Mouse (Mus musculus): ENCODE measurements around the gene Scn2b. TPM values are rescaled to one million over a fixed set of nuclear protein-coding genes. Genes with fewer than 3 reads are reported as not detected.

The Scn2b gene
- polyA plus RNA-seq (2012; rRNA removed; ENCODE audit: low replicate concordance) = 0.24 and 4.2 TPM in 2 replicates

GRCm38 (mm10) chr9:45117741-45118431 is at the start of gene Scn2b:
Gene Scn2b, plus strand, starts transcription at chr9:45117782.

GRCm38 (mm10) chr9:45079011-45079410 is 38.6 kb upstream of the Scn2b start, which contains the start of gene Jaml:
Gene Jaml, plus strand, starts transcription at chr9:45079183.

GRCm38 (mm10) chr9:45138191-45139032 is 20.8 kb downstream of the Scn2b start, which contains the start of gene Scn4b:
Gene Scn4b, plus strand, starts transcription at chr9:45138395.

Other genes with a start within 250 kb of the Scn2b start
- gene Kmt2a, start 236.5 kb upstream of the Scn2b start, polyA plus RNA-seq (2012; rRNA removed; ENCODE audit: low replicate concordance) = 13.3 and 29.7 TPM in 2 replicates
- 364 and 507 TPM in 2 replicates for gene Atp5l, start 197.0 kb upstream of the Scn2b start, polyA plus RNA-seq (2012; rRNA removed; ENCODE audit: low replicate concordance)
- 17.3 and 19.1 TPM in 2 replicates for gene Ube4a, start 152.2 kb upstream of the Scn2b start, polyA plus RNA-seq (2012; rRNA removed; ENCODE audit: low replicate concordance)
- 0.43 and 0.90 TPM in 2 replicates for gene Cd3g, start 137.4 kb upstream of the Scn2b start, polyA plus RNA-seq (2012; rRNA removed; ENCODE audit: low replicate concordance)
- gene Cd3d, start 136.0 kb upstream of the Scn2b start, polyA plus RNA-seq (2012; rRNA removed; ENCODE audit: low replicate concordance) = 0.46 and 0.60 TPM in 2 replicates
- gene Cd3e, start 108.2 kb upstream of the Scn2b start, polyA plus RNA-seq (2012; rRNA removed; ENCODE audit: low replicate concordance) = 1.0 and 1.3 TPM in 2 replicates
- 3.0 and 11.0 TPM in 2 replicates for gene Mpzl2, start 78.0 kb upstream of the Scn2b start, polyA plus RNA-seq (2012; rRNA removed; ENCODE audit: low replicate concordance)
- gene Mpzl3, start 62.6 kb upstream of the Scn2b start, polyA plus RNA-seq (2012; rRNA removed; ENCODE audit: low replicate concordance) = 0.75 and 3.1 TPM in 2 replicates
- gene Jaml, start 38.6 kb upstream of the Scn2b start, polyA plus RNA-seq (2012; rRNA removed; ENCODE audit: low replicate concordance) = 0.36 and 0.76 TPM in 2 replicates
- gene Scn4b, start 20.6 kb downstream of the Scn2b start, polyA plus RNA-seq (2012; rRNA removed; ENCODE audit: low replicate concordance) = 0.49 and 0.62 TPM in 2 replicates
- 1.3 and 1.6 TPM in 2 replicates for gene BC049352, start 64.2 kb downstream of the Scn2b start, polyA plus RNA-seq (2012; rRNA removed; ENCODE audit: low replicate concordance)
- 10.2 TPM in 1 of 2 replicates, not detected in the other for gene Tmprss4, start 86.3 kb downstream of the Scn2b start, polyA plus RNA-seq (2012; rRNA removed; ENCODE audit: low replicate concordance)
- gene Il10ra, start 151.4 kb downstream of the Scn2b start, polyA plus RNA-seq (2012; rRNA removed; ENCODE audit: low replicate concordance) = 9.7 and 14.6 TPM in 2 replicates
- 0.84 TPM in 1 of 2 replicates, not detected in the other for gene Tmprss13, start 201.3 kb downstream of the Scn2b start, polyA plus RNA-seq (2012; rRNA removed; ENCODE audit: low replicate concordance)

Measured in subcutaneous adipose tissue, adult 2 months (tissue).